Comparison of ENCODE assay signal across 8 mouse cellular contexts in genomic region chr9:21927208-21927753, GRCm38 (mm10). TPM values are rescaled to one million over a fixed set of nuclear protein-coding genes. Genes with fewer than 3 reads are reported as not detected.
A peak's percentile ranks its signal among the peaks of the same experiment; 100 is the strongest.
DNase-seq lines count a peak whose midpoint lies in the region; ATAC-seq and TF ChIP-seq lines count a peak whose summit lies in the region.

Gene Ccdc159 (plus strand): TSS chr9:21927471.
Gene Tmem205 (minus strand): TSS chr9:21927556.

- H3K9me3 ChIP-seq in ES-E14 (ENCODE audit: control insufficient read depth, insufficient read depth, low read depth, low read length): no peaks in the 10 kb centered on the region
- no peaks in the 10 kb centered on the region for H3K9me3 ChIP-seq in forebrain, embryonic 12.5 days
- H3K9me3 ChIP-seq in heart, embryonic 16.5 days (replicated peaks; ENCODE audit: control insufficient read depth, low read length): no peaks in the 10 kb centered on the region
- H3K9me3 ChIP-seq in liver, embryonic 13.5 days (replicated peaks): no peaks in the 10 kb centered on the region
- no peaks in the 10 kb centered on the region for H3K9me3 ChIP-seq in neural tube, embryonic 11.5 days (ENCODE audit: control insufficient read depth, low read length)

- in situ Hi-C loops in ES-E14 (cut with MboI; ENCODE audit: low sequenced_read_pairs in 2 of 2, unreplicated experiment in 2 of 2): no loop called here

- peaks cover 0 to 7% of the 10 kb centered on the region in 2 experiments; a peak in 2 of 4 replicates for H3K4me1 ChIP-seq in ES-E14 (ENCODE audit: control insufficient read depth in 2 of 2, insufficient read depth in 2 of 2, low read length in 2 of 2, poor library complexity in 1 of 2)
- peaks cover 16% of the 10 kb centered on the region for H3K4me1 ChIP-seq in forebrain, embryonic 12.5 days
- H3K4me1 ChIP-seq in heart, embryonic 16.5 days (ENCODE audit: control insufficient read depth, insufficient read depth, low read length): peaks cover 24% of the 10 kb centered on the region
- H3K4me1 ChIP-seq in liver, embryonic 13.5 days (replicated peaks): peaks cover 50% of the 10 kb centered on the region
- H3K4me1 ChIP-seq in neural tube, embryonic 11.5 days (ENCODE audit: control insufficient read depth, insufficient read depth, low read length): no peaks in the 10 kb centered on the region

- no peak within 1 kb of the TSS for H3K27ac ChIP-seq in ES-E14 (ENCODE audit: insufficient read depth, low read depth, low read length, poor library complexity, severe bottlenecking)
- H3K27ac ChIP-seq in forebrain, embryonic 12.5 days: peak within 1 kb of the TSS; percentile 60; the same call in 1 of the 2 replicates
- H3K27ac ChIP-seq in heart, embryonic 16.5 days (ENCODE audit: low read length): peak within 1 kb of the TSS; percentile 65
- 0 out of 2 replicates have a peak within 1 kb of the TSS, but pooled peaks have one; percentile 15 for H3K27ac ChIP-seq in liver, embryonic 13.5 days
- H3K27ac ChIP-seq in neural tube, embryonic 11.5 days (ENCODE audit: low read depth, low read length): no peak within 1 kb of the TSS

- WGBS in forebrain, embryonic 12.5 days: under 1% methylated on average over 28 of the region's 28 CpGs
- 0% methylated on average over 28 of the region's 28 CpGs for WGBS in heart, embryonic 16.5 days
- 0% methylated on average over 28 of the region's 28 CpGs for WGBS in liver, embryonic 13.5 days (ENCODE audit: insufficient replicate concordance)
- under 1% methylated on average over 28 of the region's 28 CpGs for WGBS in neural tube, embryonic 11.5 days

- peak; percentile 94 for DNase-seq in ES-E14 (ENCODE audit: low read depth, low spot score)
- DNase-seq in kidney, postnatal 25 days: peak; percentile 94 to 99
- DNase-seq in liver, embryonic 13.5 days: peak; percentile 75
- DNase-seq in neural tube, embryonic 11.5 days (ENCODE audit: low spot score): peak; percentile 96
- DNase-seq in testis, postnatal 10 days (ENCODE audit: low spot score): peak; percentile 89

- peaks cover 9% of the 10 kb centered on the region; the same call in 1 of the 2 replicates for H3K36me3 ChIP-seq in ES-E14 (ENCODE audit: control insufficient read depth, insufficient read depth, low read length, poor library complexity, severe bottlenecking)
- H3K36me3 ChIP-seq in forebrain, embryonic 12.5 days (replicated peaks): peaks cover 4% of the 10 kb centered on the region
- no peaks in the 10 kb centered on the region for H3K36me3 ChIP-seq in heart, embryonic 16.5 days (ENCODE audit: control insufficient read depth, insufficient read depth)
- no peaks in the 10 kb centered on the region; the same call in 1 of the 2 replicates for H3K36me3 ChIP-seq in liver, embryonic 13.5 days
- no peaks in the 10 kb centered on the region for H3K36me3 ChIP-seq in neural tube, embryonic 11.5 days (ENCODE audit: control insufficient read depth, insufficient read depth, low read length)

- H3K9ac ChIP-seq in ES-E14 (ENCODE audit: insufficient read depth, low read depth, low read length, poor library complexity, severe bottlenecking): peak within 1 kb of the TSS; percentile 80
- peak within 1 kb of the TSS; percentile 67 for H3K9ac ChIP-seq in forebrain, embryonic 12.5 days
- peak within 1 kb of the TSS; percentile 72 for H3K9ac ChIP-seq in heart, embryonic 16.5 days (ENCODE audit: low read length)
- H3K9ac ChIP-seq in liver, embryonic 13.5 days: peak within 1 kb of the TSS; percentile 59
- H3K9ac ChIP-seq in neural tube, embryonic 11.5 days (ENCODE audit: low read length): peak within 1 kb of the TSS; percentile 58

- peak; percentile 98 for ATAC-seq in cerebellum, adult (ENCODE audit: insufficient number of reproducible peaks, low FRiP score, low TSS enrichment)
- peak; percentile 98 for ATAC-seq in forebrain, embryonic 12.5 days (ENCODE audit: low FRiP score)
- ATAC-seq in heart, embryonic 16.5 days (replicated peaks; ENCODE audit: extremely low read depth, insufficient read depth, low FRiP score): peak; percentile 89
- peak; percentile 81 for ATAC-seq in liver, embryonic 13.5 days (ENCODE audit: low read depth)
- ATAC-seq in neural tube, embryonic 11.5 days (ENCODE audit: insufficient read depth, low FRiP score, low TSS enrichment): peak; percentile 98

- H3K4me3 ChIP-seq in ES-E14 (ENCODE audit: insufficient read depth in 1 of 2, low read depth in 1 of 2, low read length in 2 of 2, poor library complexity in 1 of 2, severe bottlenecking in 1 of 2): peak within 1 kb of the TSS; percentile 71 to 79
- peak within 1 kb of the TSS; percentile 49 for H3K4me3 ChIP-seq in forebrain, embryonic 12.5 days (replicated peaks)
- H3K4me3 ChIP-seq in heart, embryonic 16.5 days (ENCODE audit: low read length): peak within 1 kb of the TSS; percentile 57
- H3K4me3 ChIP-seq in liver, embryonic 13.5 days (replicated peaks): peak within 1 kb of the TSS; percentile 57
- peak within 1 kb of the TSS; percentile 41 for H3K4me3 ChIP-seq in neural tube, embryonic 11.5 days (ENCODE audit: low read depth, low read length)

- peak within 1 kb of the TSS; percentile 61 for H3K4me2 ChIP-seq in forebrain, embryonic 12.5 days
- H3K4me2 ChIP-seq in heart, embryonic 16.5 days (ENCODE audit: low read depth, low read length): peak within 1 kb of the TSS; percentile 70
- H3K4me2 ChIP-seq in liver, embryonic 13.5 days: peak within 1 kb of the TSS; percentile 59
- H3K4me2 ChIP-seq in neural tube, embryonic 11.5 days (ENCODE audit: low read depth): peak within 1 kb of the TSS; percentile 39

- no peaks in the 10 kb centered on the region; the same call in 1 of the 2 replicates for H3K27me3 ChIP-seq in forebrain, embryonic 12.5 days
- no peaks in the 10 kb centered on the region for H3K27me3 ChIP-seq in heart, embryonic 16.5 days (ENCODE audit: control insufficient read depth, insufficient read depth, low read length)
- no peaks in the 10 kb centered on the region for H3K27me3 ChIP-seq in liver, embryonic 13.5 days
- H3K27me3 ChIP-seq in neural tube, embryonic 11.5 days (ENCODE audit: control insufficient read depth, insufficient read depth, low read length): no peaks in the 10 kb centered on the region

TF ChIP-seq in ES-E14, 5 proteins besides CTCF, POLR2A, EP300 and RAD21:
- peak; percentile 46; the same call in 1 of the 2 replicates for TF ChIP-seq HCFC1 (IDR thresholded peaks at IDR 0.05; ENCODE audit: borderline replicate concordance, insufficient read depth, low read length)
- no peak for TF ChIP-seq ZC3H11A (IDR thresholded peaks at IDR 0.05; ENCODE audit: borderline replicate concordance, low read depth, low read length)
- no peak for TF ChIP-seq ZNF384 (IDR thresholded peaks at IDR 0.05; ENCODE audit: low read depth, low read length)
- peak; percentile 35; the same call in 1 of the 2 replicates for TF ChIP-seq CHD2 (IDR thresholded peaks at IDR 0.05; ENCODE audit: low read depth, low read length)
- TF ChIP-seq MAFK (IDR thresholded peaks at IDR 0.05; ENCODE audit: insufficient read depth, low read depth, low read length): no peak

RNA-seq across cellular contexts. Expression of gene Ccdc159, which starts in this region (rescaled TPM):
- 1.8 and 1.9 TPM in 2 replicates for total RNA-seq in ES-E14 (2012; rRNA removed)
- polyA plus RNA-seq in forebrain, embryonic 12.5 days (2016; fragmentation: Nextera tagmentation; extraction: Ambion mirVana): 5.2 and 5.8 TPM in 2 replicates
- 2.3 and 2.7 TPM in 2 replicates for polyA plus RNA-seq in heart, embryonic 16.5 days (2015; fragmentation: Nextera tagmentation; extraction: Ambion mirVana)
- polyA plus RNA-seq in liver, embryonic 13.5 days (2015; fragmentation: Nextera tagmentation; extraction: Ambion mirVana): 1.0 and 1.2 TPM in 2 replicates
- 3.6 TPM in 2 replicates for polyA plus RNA-seq in neural tube, embryonic 11.5 days (2014; fragmentation: Nextera tagmentation; extraction: Ambion mirVana)

RNA-seq across cellular contexts. Expression of gene Tmem205, which starts in this region (rescaled TPM):
- total RNA-seq in ES-E14 (2012; rRNA removed): 38.1 and 75.3 TPM in 2 replicates
- polyA plus RNA-seq in forebrain, embryonic 12.5 days (2016; fragmentation: Nextera tagmentation; extraction: Ambion mirVana): 32.9 and 33.3 TPM in 2 replicates
- polyA plus RNA-seq in heart, embryonic 16.5 days (2015; fragmentation: Nextera tagmentation; extraction: Ambion mirVana): 39.1 and 45.3 TPM in 2 replicates
- 49.5 and 57.2 TPM in 2 replicates for polyA plus RNA-seq in liver, embryonic 13.5 days (2015; fragmentation: Nextera tagmentation; extraction: Ambion mirVana)
- polyA plus RNA-seq in neural tube, embryonic 11.5 days (2014; fragmentation: Nextera tagmentation; extraction: Ambion mirVana): 35.1 and 35.4 TPM in 2 replicates

Comparison
In these comparisons a context has a peak if more than half of its experiments do, and no peak if none do; other contexts are left out.
1. H3K27ac ChIP-seq: peak in forebrain, embryonic 12.5 days (single experiment), heart, embryonic 16.5 days (single experiment) and liver, embryonic 13.5 days (single experiment); none in ES-E14 (single experiment) and neural tube, embryonic 11.5 days (single experiment).
2. Peak in every context shown above with its lines, with median percentiles within 50 percentile points of each other: DNase-seq, H3K4me3 ChIP-seq, H3K9ac ChIP-seq, ATAC-seq and H3K4me2 ChIP-seq.